Mouse (Mus musculus): ENCODE measurements around the gene Apmap.

DNA sequence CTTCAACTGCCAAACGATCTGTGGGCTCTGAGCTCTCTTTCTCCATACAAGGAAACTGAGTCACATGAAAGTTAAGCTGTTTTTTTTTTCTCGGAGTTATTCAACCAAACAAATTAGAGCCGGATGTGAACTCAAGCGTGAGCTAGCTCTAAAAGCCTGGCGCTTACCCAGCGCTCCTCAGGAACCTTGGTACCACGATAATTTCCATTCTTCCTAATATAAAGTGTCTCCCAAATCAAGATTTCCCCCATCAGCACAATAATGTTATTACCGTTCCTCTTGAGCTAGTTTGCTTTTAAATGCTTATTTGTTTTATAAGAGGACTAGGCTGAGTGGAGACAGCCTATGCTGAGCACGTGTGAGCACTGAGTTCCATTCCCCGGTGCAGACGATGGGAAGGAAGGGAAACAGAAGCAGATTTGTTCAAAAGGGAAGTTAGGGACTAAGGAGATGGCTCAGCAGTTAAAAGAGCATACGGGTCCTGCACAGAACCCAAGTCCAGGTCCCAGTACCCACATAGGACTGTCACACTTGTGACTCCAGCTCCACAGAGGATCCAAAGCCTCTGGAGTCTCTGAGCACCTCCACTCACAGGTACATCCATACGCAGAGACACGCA is 39.4 kb upstream of the Apmap start:
- TF ChIP-seq CTCF (conservative IDR thresholded peaks at IDR 0.05; ENCODE audit: low read length) (no peak), NANOG (IDR thresholded peaks at IDR 0.05; ENCODE audit: borderline replicate concordance, low read length) (no peak)
